Mouse (Mus musculus) embryonic fibroblast, embryonic 13.5 days (primary cell): ENCODE measurements at regions not wholly inside any gene's neighbourhood (a gene's known extent, or its start where the extent isn't known, plus 50 kb on each side); places are given as distances from the start of the nearest gene placed in this dataset.

Source experiments
- CTCF ChIP-seq: IDR thresholded peaks from 2 replicates; pipeline ENCODE4 v1.5.1; 2011; ENCODE audit warnings: mild to moderate bottlenecking, control low read depth, low read length, moderate library complexity, borderline replicate concordance; ENCODE audit not compliant: insufficient read depth
- POLR2A ChIP-seq: IDR thresholded peaks from 2 replicates; pipeline ENCODE4 v1.6.1; 2011; ENCODE audit warnings: low read depth, mild to moderate bottlenecking, control low read depth, low read length, moderate library complexity

DNA sequence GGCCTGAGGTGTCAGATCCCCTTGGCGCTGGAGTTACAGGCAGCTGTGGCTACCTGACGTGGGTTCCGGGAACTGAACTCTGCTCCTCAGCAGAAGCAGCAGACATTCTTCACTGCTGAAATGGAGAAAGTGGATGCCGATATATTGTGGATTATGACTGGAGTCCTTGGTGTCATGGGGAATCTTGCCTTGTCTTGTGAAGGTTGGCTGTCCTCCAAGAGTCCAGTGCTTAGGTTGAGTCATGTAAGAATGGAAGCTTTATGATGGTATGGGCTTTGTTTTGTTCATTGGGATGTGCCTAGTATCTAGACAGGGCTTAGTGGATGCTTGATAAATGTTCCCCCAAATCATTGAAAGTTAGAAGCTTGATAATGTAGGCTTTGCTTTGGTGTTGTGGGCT is 205.2 kb upstream of the Pgrmc2 start:
- TF ChIP-seq POLR2A (no peak), CTCF (no peak)
